Mouse (Mus musculus) cerebellum, adult 2 months (tissue): ENCODE results near the gene Ide.

Source experiments
- CTCF ChIP-seq: fragments of 200-500 bp; IDR thresholded peaks from 2 replicates; pipeline ENCODE4 v1.5.1; 2011; ENCODE audit warnings: low read depth, mild to moderate bottlenecking, control low read depth, low read length, moderate library complexity, borderline replicate concordance; ENCODE audit not compliant: insufficient read depth
- POLR2A ChIP-seq: fragments of 200-500 bp; IDR thresholded peaks from 2 replicates; pipeline ENCODE4 v1.6.1; 2011; ENCODE audit warnings: low read length, control low read depth, borderline replicate concordance; ENCODE audit not compliant: insufficient read depth

- no peak for TF ChIP-seq CTCF
- TF ChIP-seq POLR2A: no peak
These were observed 27.5 kb downstream of the Ide start for GRCm38 (mm10) chr19:37310133-37310532.
